Mouse (Mus musculus) heart, postnatal 0 days (tissue): ENCODE data around the gene Eif4a1. TPM values are rescaled to one million over a fixed set of nuclear protein-coding genes. Genes with fewer than 3 reads are reported as not detected.

Experiments used
- ATAC-seq: fragments of 200-750 bp; cut with Nextera tagmentation; 2 replicates; pipeline ENCODE4 v1.8.0; 2017; ENCODE audit warnings: low read depth, moderate number of reproducible peaks, moderate library complexity; ENCODE audit not compliant: insufficient read depth
- DNase-seq: peaks from one replicate; pipeline ENCODE4 v3.0.0-alpha.2; 2016; ENCODE audit warnings: low spot score
- H3K27ac ChIP-seq: fragments of 300-500 bp; sonication (generic); 2 replicates; pipeline ENCODE4 v1.5.1; 2014; ENCODE audit warnings: low read depth, mild to moderate bottlenecking
- H3K27me3 ChIP-seq: fragments of 300-500 bp; sonication (generic); 2 replicates; pipeline ENCODE4 v1.6.1; 2014; ENCODE audit warnings: low read length, mixed read lengths; ENCODE audit not compliant: control insufficient read depth, insufficient read depth
- H3K36me3 ChIP-seq: fragments of 300-500 bp; sonication (generic); replicated peaks from 2 replicates; pipeline ENCODE4 v1.6.1; 2014; ENCODE audit warnings: low read length, mixed read lengths; ENCODE audit not compliant: control insufficient read depth, insufficient read depth
- H3K4me1 ChIP-seq: fragments of 300-500 bp; sonication (generic); 2 replicates; pipeline ENCODE4 v1.6.1; 2014; ENCODE audit warnings: antibody characterized with exemption; ENCODE audit not compliant: control insufficient read depth, insufficient read depth
- H3K4me2 ChIP-seq: fragments of 300-500 bp; sonication (generic); 2 replicates; pipeline ENCODE4 v1.6.1; 2014; ENCODE audit warnings: low read depth, mild to moderate bottlenecking, low read length, moderate library complexity
- H3K4me3 ChIP-seq: fragments of 300-500 bp; sonication (generic); 2 replicates; pipeline ENCODE4 v1.5.1; 2014; ENCODE audit warnings: low read depth, low read length
- H3K9ac ChIP-seq: fragments of 300-500 bp; sonication (generic); replicated peaks from 2 replicates; pipeline ENCODE4 v1.6.1; 2014; ENCODE audit warnings: low read depth, low read length, mixed read lengths
- H3K9me3 ChIP-seq: fragments of 300-500 bp; sonication (generic); replicated peaks from 2 replicates; pipeline ENCODE4 v1.6.1; 2016; ENCODE audit warnings: low read length; ENCODE audit not compliant: control insufficient read depth
- CTCF ChIP-seq: IDR thresholded peaks from 2 replicates; pipeline ENCODE4 v1.5.1; 2016; ENCODE audit warnings: antibody characterized with exemption, control low read depth, low read depth
- EP300 ChIP-seq: IDR thresholded peaks from 2 replicates; pipeline ENCODE4 v1.6.1; 2016; ENCODE audit warnings: antibody characterized with exemption, low read depth
- WGBS: fragments of 180-500 bp; shearing (Covaris S2); extraction: QIAGEN DNeasy Blood & Tissue Kit; methylation state at CpG from one replicate; pipeline ENCODE4 v1.1.7; 2014; 5-methylcytosine and 5-hydroxymethylcytosine counted together
- polyA plus RNA-seq: library from polyadenylated mRNA; unstranded; fragments of >200 nt; fragmentation: Nextera tagmentation; extraction: Ambion mirVana; gene quantifications from 2 replicates; pipeline ENCODE4 v1.2.1, GENCODE M21; 2015
- total RNA-seq: library from RNA; depleted of rRNA; stranded (reverse); fragments of >200 nt; gene quantifications from 2 replicates; pipeline ENCODE4 v1.2.3, GENCODE M21; 2014; ENCODE audit warnings: low replicate concordance

Gene Eif4a1
- total and polyA plus RNA-seq, 2 experiments from 2014 or later, result 289 to 573 TPM

- H3K27ac ChIP-seq, result no peak overlapping the region
- H3K4me2 ChIP-seq, result no peak overlapping the region
- H3K36me3 ChIP-seq, result peaks cover 63% of the 10 kb centered on the region
- H3K27me3 ChIP-seq, result no peaks in the 10 kb centered on the region
- 89% methylated on average over 3 of the region's 3 CpGs for WGBS
- no peak overlapping the region for H3K9ac ChIP-seq
- ATAC-seq (no peak), DNase-seq (no peak)
- H3K4me1 ChIP-seq, result peaks cover 14% of the 10 kb centered on the region
- TF ChIP-seq CTCF (no peak), EP300 (no peak)
- no peak overlapping the region for H3K4me3 ChIP-seq
- no peaks in the 10 kb centered on the region for H3K9me3 ChIP-seq
Observed at GRCm38 (mm10) chr11:69666665-69667005, 5.6 kb downstream of the Eif4a1 start.

- Histone ChIP-seq H3K27ac (peak within 1 kb of the TSS; percentile 53), H3K4me3 (no peak within 1 kb of the TSS), H3K9ac (no peak within 1 kb of the TSS), H3K36me3 (peaks cover 63% of the 10 kb centered on the region), H3K4me1 (peaks cover 19% of the 10 kb centered on the region), H3K9me3 (no peaks in the 10 kb centered on the region), H3K27me3 (no peaks in the 10 kb centered on the region), H3K4me2 (no peak within 1 kb of the TSS)
- TF ChIP-seq CTCF (no peak), EP300 (0 out of 2 replicates have a peak, but pooled peaks have one; percentile 37)
- ATAC-seq (no peak), DNase-seq (no peak)
- WGBS, result 37% methylated on average over 7 of the region's 7 CpGs
Observed at GRCm38 (mm10) chr11:69665961-69666664, 6.1 kb downstream of the Eif4a1 start, which contains the start of gene Cd68. Gene Cd68 (minus strand): TSS chr11:69666153.

GRCm38 (mm10) chr11:69665457-69665960 lies 6.7 kb downstream of the Eif4a1 start:
- Histone ChIP-seq H3K4me2 (no peak overlapping the region), H3K9ac (no peak overlapping the region), H3K27ac (peak overlapping the region; percentile 53), H3K9me3 (no peaks in the 10 kb centered on the region), H3K36me3 (peaks cover 63% of the 10 kb centered on the region), H3K4me1 (peaks cover 19% of the 10 kb centered on the region), H3K4me3 (no peak overlapping the region), H3K27me3 (no peaks in the 10 kb centered on the region)
- 66% methylated on average over 9 of the region's 9 CpGs for WGBS
- DNase-seq (no peak), ATAC-seq (no peak)
- TF ChIP-seq CTCF, result no peak
- no peak for TF ChIP-seq EP300

- Histone ChIP-seq H3K4me1 (peaks cover 14% of the 10 kb centered on the region), H3K9me3 (no peaks in the 10 kb centered on the region), H3K27ac (no peak overlapping the region), H3K9ac (no peak overlapping the region), H3K27me3 (no peaks in the 10 kb centered on the region), H3K4me3 (no peak overlapping the region), H3K4me2 (no peak overlapping the region), H3K36me3 (peaks cover 56% of the 10 kb centered on the region)
- no peak for TF ChIP-seq EP300
- no peak for TF ChIP-seq CTCF
- no peak for ATAC-seq
- DNase-seq, result no peak
- WGBS, result 91% methylated on average over 7 of the region's 7 CpGs
Observed at GRCm38 (mm10) chr11:69664841-69665240, 7.4 kb downstream of the Eif4a1 start.

- Histone ChIP-seq H3K4me1 (peaks cover 14% of the 10 kb centered on the region), H3K9ac (no peak overlapping the region), H3K4me2 (no peak overlapping the region), H3K9me3 (no peaks in the 10 kb centered on the region), H3K36me3 (peaks cover 51% of the 10 kb centered on the region), H3K27me3 (no peaks in the 10 kb centered on the region), H3K4me3 (no peak overlapping the region), H3K27ac (peak overlapping the region; percentile 97)
- TF ChIP-seq CTCF (no peak), EP300 (no peak)
- DNase-seq (no peak), ATAC-seq (no peak)
- 75% methylated on average over 6 of the region's 6 CpGs for WGBS
Observed at GRCm38 (mm10) chr11:69663795-69664194, 8.4 kb downstream of the Eif4a1 start.
